Mouse (Mus musculus): ENCODE measurements around the gene Pou6f2. TPM values are rescaled to one million over a fixed set of nuclear protein-coding genes. Genes with fewer than 3 reads are reported as not detected.

Pou6f2 gene
- total and polyA plus RNA-seq, 3 experiments: not detected

- Histone ChIP-seq H3K4me3 (ENCODE audit: control insufficient read depth in 1 of 2, insufficient read depth in 1 of 2, low read depth in 2 of 2, low read length in 2 of 2) (no peak overlapping the region), H3K79me2 (ENCODE audit: control insufficient read depth, insufficient read depth, low read length, poor library complexity) (no peaks in the 10 kb centered on the region), H3K9me3 (replicated peaks; ENCODE audit: insufficient read depth, low read length) (no peaks in the 10 kb centered on the region), H3K27me3 (ENCODE audit: control insufficient read depth in 1 of 2, insufficient read depth in 2 of 2, low read length in 2 of 2) (no peaks in the 10 kb centered on the region), H3K36me3 (ENCODE audit: control insufficient read depth in 1 of 2, insufficient read depth in 2 of 2, low read length in 2 of 2) (no peaks in the 10 kb centered on the region), H3K4me1 (ENCODE audit: control insufficient read depth in 1 of 2, insufficient read depth in 2 of 2, low read length in 2 of 2) (no peaks in the 10 kb centered on the region), H3K9ac (ENCODE audit: control insufficient read depth, low read depth, low read length, poor library complexity, severe bottlenecking) (no peak overlapping the region), H3K27ac (ENCODE audit: control insufficient read depth, low read depth, low read length) (no peak overlapping the region)
- TF ChIP-seq E2F4 (IDR thresholded peaks at IDR 0.05; ENCODE audit: borderline replicate concordance, low read depth, low read length) (no peak), MAZ (IDR thresholded peaks at IDR 0.05; ENCODE audit: low read depth, low read length) (no peak), ETS1 (IDR thresholded peaks at IDR 0.05; ENCODE audit: low read depth, low read length) (no peak), POLR2AphosphoS5 (IDR thresholded peaks at IDR 0.05; ENCODE audit: borderline replicate concordance, low read depth, low read length) (no peak), ZNF384 (IDR thresholded peaks at IDR 0.05; ENCODE audit: low read depth, low read length) (no peak), USF2 (IDR thresholded peaks at IDR 0.05; ENCODE audit: borderline replicate concordance in 1 of 2, insufficient read depth in 1 of 2, low read depth in 1 of 2, low read length in 2 of 2) (no peak), EP300 (IDR thresholded peaks at IDR 0.05; ENCODE audit: low read depth in 1 of 2, low read length in 2 of 2) (no peak), CTCF (IDR thresholded peaks at IDR 0.05 in 2 of 3, conservative IDR thresholded peaks at IDR 0.05 in 1 of 3; ENCODE audit: control insufficient read depth in 1 of 3, insufficient read depth in 1 of 3, low read depth in 2 of 3, low read length in 3 of 3, poor library complexity in 1 of 3, severe bottlenecking in 1 of 3) (no peak)
- no peak for DNase-seq (ENCODE audit: low read depth, low spot score)
Measured at GRCm38 (mm10) chr13:18387673-18388072, 9.8 kb downstream of the Pou6f2 start.

- no peak overlapping the region for H3K4me3 ChIP-seq (ENCODE audit: control insufficient read depth in 1 of 2, insufficient read depth in 1 of 2, low read depth in 2 of 2, low read length in 2 of 2)
- no peaks in the 10 kb centered on the region for H3K9me3 ChIP-seq (replicated peaks; ENCODE audit: insufficient read depth, low read length)
- no peak overlapping the region for H3K27ac ChIP-seq (ENCODE audit: control insufficient read depth, low read depth, low read length)
- no peaks in the 10 kb centered on the region for H3K27me3 ChIP-seq (ENCODE audit: control insufficient read depth in 1 of 2, insufficient read depth in 2 of 2, low read length in 2 of 2)
- no peaks in the 10 kb centered on the region for H3K36me3 ChIP-seq (ENCODE audit: control insufficient read depth in 1 of 2, insufficient read depth in 2 of 2, low read length in 2 of 2)
- no peaks in the 10 kb centered on the region for H3K4me1 ChIP-seq (ENCODE audit: control insufficient read depth in 1 of 2, insufficient read depth in 2 of 2, low read length in 2 of 2)
- DNase-seq (ENCODE audit: low read depth, low spot score): no peak
- H3K79me2 ChIP-seq (ENCODE audit: control insufficient read depth, insufficient read depth, low read length, poor library complexity): no peaks in the 10 kb centered on the region
- H3K9ac ChIP-seq (ENCODE audit: control insufficient read depth, low read depth, low read length, poor library complexity, severe bottlenecking): no peak overlapping the region
- no peak for TF ChIP-seq RCOR1 (IDR thresholded peaks at IDR 0.05; ENCODE audit: low read depth, low read length)
- no peak for TF ChIP-seq MYC (IDR thresholded peaks at IDR 0.05; ENCODE audit: low read depth, low read length)
- no peak for TF ChIP-seq POLR2AphosphoS2 (IDR thresholded peaks at IDR 0.05; ENCODE audit: low read length)
- TF ChIP-seq BHLHE40 (IDR thresholded peaks at IDR 0.05; ENCODE audit: borderline replicate concordance, low read depth, low read length): no peak
- no peak for TF ChIP-seq E2F4 (IDR thresholded peaks at IDR 0.05; ENCODE audit: borderline replicate concordance, low read depth, low read length)
- no peak for TF ChIP-seq MAFK (IDR thresholded peaks at IDR 0.05; ENCODE audit: borderline replicate concordance, low read depth, low read length)
- no peak for TF ChIP-seq CHD1 (IDR thresholded peaks at IDR 0.05; ENCODE audit: low read depth, low read length)
- no peak for TF ChIP-seq SMC3 (IDR thresholded peaks at IDR 0.05; ENCODE audit: low read depth, low read length)
- no peak for TF ChIP-seq MXI1 (IDR thresholded peaks at IDR 0.05; ENCODE audit: low read depth, low read length)
- TF ChIP-seq NELFE (IDR thresholded peaks at IDR 0.05; ENCODE audit: low read depth, low read length): no peak
- no peak for TF ChIP-seq KAT2A (conservative IDR thresholded peaks at IDR 0.05; ENCODE audit: low read depth, low read length)
- TF ChIP-seq GATA1 (IDR thresholded peaks at IDR 0.05; ENCODE audit: low read depth, low read length): no peak
Measured at GRCm38 (mm10) chr13:18363373-18363772, 34.1 kb downstream of the Pou6f2 start.

Measured in MEL (cell line).